42 mouse cellular contexts compared by ENCODE assay signal in the genomic region with DNA sequence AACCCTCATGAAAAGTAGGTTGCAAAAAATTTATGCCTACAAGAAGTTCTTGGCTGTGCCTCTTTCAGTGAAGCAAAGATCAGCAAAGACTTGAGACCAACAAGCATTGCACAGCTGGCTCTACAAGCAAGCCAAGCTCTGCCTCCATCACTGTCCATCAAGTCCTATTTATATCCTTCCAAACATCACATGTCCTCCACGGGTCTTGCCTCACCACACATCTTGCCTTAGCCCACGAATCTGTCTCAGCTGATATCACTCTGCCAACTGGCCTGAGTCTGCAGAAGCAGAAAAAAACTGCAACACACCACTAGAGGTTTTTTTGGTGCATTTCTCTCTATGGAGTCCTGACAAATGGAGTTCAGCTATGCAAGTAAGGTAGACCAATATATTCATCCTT. TPM values are rescaled to one million over a fixed set of nuclear protein-coding genes. Genes with fewer than 3 reads are reported as not detected.
"Had no signal": no experiment of that assay in that cellular context is flagged by ENCODE, and none has a peak within 500 bp of the region (broad histone marks: within the 10 kb centered on the region; RNA-seq: fewer than 3 reads in every experiment).

No protein-coding gene starts in this region.

- H3K36me3 ChIP-seq: heart, embryonic 13.5 days; heart, embryonic 15.5 days; hindbrain, embryonic 10.5 days; hindbrain, embryonic 12.5 days; intestine, embryonic 15.5 days; limb, embryonic 13.5 days; limb, embryonic 15.5 days; liver, embryonic 12.5 days had no signal

- H3K27ac ChIP-seq: heart, embryonic 13.5 days; heart, embryonic 15.5 days; hindbrain, embryonic 10.5 days; hindbrain, embryonic 12.5 days; hindbrain, embryonic 14.5 days; intestine, embryonic 15.5 days; kidney, postnatal 0 days; limb, embryonic 13.5 days; limb, embryonic 15.5 days; liver, embryonic 12.5 days; liver, embryonic 14.5 days had no signal

- DNase-seq: gastrocnemius, postnatal 25 days; heart, adult 18-20 months; heart, postnatal 14 days; heart, postnatal 4 days; kidney, adult 18-20 months; kidney, adult 8-10 months; kidney, postnatal 14 days; kidney, postnatal 36 days; layer of hippocampus, postnatal 36 days; left cerebral cortex, postnatal 4 days had no signal

- H3K4me1 ChIP-seq: heart, embryonic 13.5 days; heart, embryonic 15.5 days; hindbrain, embryonic 10.5 days; hindbrain, embryonic 12.5 days; intestine, embryonic 15.5 days; limb, embryonic 13.5 days; limb, embryonic 15.5 days; liver, embryonic 12.5 days had no signal

- H3K4me3 ChIP-seq: heart, embryonic 13.5 days; heart, embryonic 15.5 days; hindbrain, embryonic 10.5 days; hindbrain, embryonic 12.5 days; intestine, embryonic 15.5 days; limb, embryonic 13.5 days; limb, embryonic 15.5 days; liver, embryonic 12.5 days had no signal

- H3K27me3 ChIP-seq: heart, embryonic 13.5 days; heart, embryonic 15.5 days; hindbrain, embryonic 12.5 days; intestine, embryonic 15.5 days; limb, embryonic 13.5 days; limb, embryonic 15.5 days; liver, embryonic 12.5 days had no signal

- H3K9me3 ChIP-seq: heart, embryonic 13.5 days; heart, embryonic 15.5 days; hindbrain, embryonic 10.5 days; hindbrain, embryonic 12.5 days; intestine, embryonic 15.5 days; limb, embryonic 13.5 days; limb, embryonic 15.5 days; liver, embryonic 12.5 days had no signal

RNA-seq across cellular contexts. Expression of gene Klk12, which starts 15.9 kb away (rescaled TPM):
- total RNA-seq: gastrocnemius, adult 18-20 months; gastrocnemius, adult 8-10 months; gastrocnemius, postnatal 25 days; gastrocnemius, postnatal 4 days; granulocyte monocyte progenitor cell, adult 5-6 weeks; heart, adult 18-20 months; heart, adult 8-10 months; heart, postnatal 14 days; heart, postnatal 4 days; layer of hippocampus, adult 18-20 months; layer of hippocampus, postnatal 14 days; layer of hippocampus, postnatal 36 days; left cerebral cortex, adult 18-20 months; left cerebral cortex, adult 8-10 months; left cerebral cortex, postnatal 10 days; left cerebral cortex, postnatal 25 days; left cerebral cortex, postnatal 4 days; liver, adult 2 months had no signal
- polyA plus RNA-seq: heart, embryonic 11.5 days; heart, embryonic 13.5 days; heart, embryonic 15.5 days; heart, postnatal 0 days; hindbrain, embryonic 10.5 days; hindbrain, embryonic 12.5 days; hindbrain, embryonic 14.5 days; hindbrain, embryonic 16.5 days; inflammation-experienced regulatory T-cells, adult 6 months; intestine, embryonic 15.5 days; intestine, postnatal 0 days; kidney, embryonic 14.5 days; kidney, postnatal 0 days; large intestine, adult 2 months; limb, embryonic 11.5 days; limb, embryonic 13.5 days; liver, adult 2 months; liver, embryonic 12.5 days; liver, embryonic 14.5 days; liver, embryonic 16.5 days had no signal

RNA-seq across cellular contexts. Expression of gene Klk11, which starts 21.6 kb away (rescaled TPM):
- total RNA-seq: gastrocnemius, postnatal 25 days; gastrocnemius, postnatal 4 days; granulocyte monocyte progenitor cell, adult 5-6 weeks; heart, postnatal 4 days; layer of hippocampus, adult 18-20 months; layer of hippocampus, postnatal 14 days; layer of hippocampus, postnatal 36 days; left cerebral cortex, adult 18-20 months; left cerebral cortex, adult 8-10 months; left cerebral cortex, postnatal 10 days; left cerebral cortex, postnatal 25 days; left cerebral cortex, postnatal 4 days; liver, adult 2 months had no signal
- polyA plus RNA-seq: heart, embryonic 11.5 days; heart, embryonic 13.5 days; heart, postnatal 0 days; hindbrain, embryonic 10.5 days; hindbrain, embryonic 14.5 days; hindbrain, embryonic 16.5 days; kidney, embryonic 14.5 days; kidney, postnatal 0 days; large intestine, adult 2 months; limb, embryonic 11.5 days; liver, adult 2 months; liver, embryonic 12.5 days; liver, embryonic 14.5 days; liver, embryonic 16.5 days had no signal

RNA-seq across cellular contexts. Expression of gene Klk10, which starts 28.0 kb away (rescaled TPM):
- total RNA-seq: granulocyte monocyte progenitor cell, adult 5-6 weeks; heart, postnatal 4 days; left cerebral cortex, adult 18-20 months; left cerebral cortex, adult 8-10 months; left cerebral cortex, postnatal 10 days; left cerebral cortex, postnatal 25 days; left cerebral cortex, postnatal 4 days; liver, adult 2 months had no signal
- polyA plus RNA-seq: hindbrain, embryonic 14.5 days; liver, adult 2 months; liver, embryonic 12.5 days; liver, embryonic 16.5 days had no signal

RNA-seq across cellular contexts. Expression of gene Klk9, which starts 38.9 kb away (rescaled TPM):
- total RNA-seq: gastrocnemius, adult 18-20 months; gastrocnemius, adult 8-10 months; gastrocnemius, postnatal 25 days; gastrocnemius, postnatal 4 days; granulocyte monocyte progenitor cell, adult 5-6 weeks; heart, adult 18-20 months; heart, adult 8-10 months; heart, postnatal 14 days; heart, postnatal 4 days; layer of hippocampus, adult 18-20 months; layer of hippocampus, postnatal 36 days; left cerebral cortex, adult 18-20 months; left cerebral cortex, adult 8-10 months; left cerebral cortex, postnatal 10 days; left cerebral cortex, postnatal 25 days; left cerebral cortex, postnatal 4 days; liver, adult 2 months had no signal
- polyA plus RNA-seq: heart, embryonic 11.5 days; heart, embryonic 15.5 days; heart, postnatal 0 days; hindbrain, embryonic 12.5 days; hindbrain, embryonic 14.5 days; inflammation-experienced regulatory T-cells, adult 6 months; intestine, embryonic 15.5 days; intestine, postnatal 0 days; kidney, embryonic 14.5 days; large intestine, adult 2 months; limb, embryonic 11.5 days; liver, adult 2 months; liver, embryonic 12.5 days; liver, embryonic 14.5 days; liver, embryonic 16.5 days had no signal

RNA-seq across cellular contexts. Expression of gene Klk13, which starts 40.4 kb away (rescaled TPM):
- total RNA-seq: gastrocnemius, adult 8-10 months; gastrocnemius, postnatal 25 days; gastrocnemius, postnatal 4 days; granulocyte monocyte progenitor cell, adult 5-6 weeks; heart, adult 18-20 months; heart, adult 8-10 months; heart, postnatal 14 days; heart, postnatal 4 days; layer of hippocampus, adult 18-20 months; layer of hippocampus, postnatal 14 days; layer of hippocampus, postnatal 36 days; left cerebral cortex, adult 18-20 months; left cerebral cortex, adult 8-10 months; left cerebral cortex, postnatal 10 days; left cerebral cortex, postnatal 25 days; left cerebral cortex, postnatal 4 days; liver, adult 2 months had no signal
- polyA plus RNA-seq: heart, embryonic 13.5 days; heart, postnatal 0 days; hindbrain, embryonic 12.5 days; hindbrain, embryonic 14.5 days; large intestine, adult 2 months; liver, adult 2 months; liver, embryonic 16.5 days had no signal
